Mouse (Mus musculus): ENCODE measurements around the gene Ccnd1. TPM values are rescaled to one million over a fixed set of nuclear protein-coding genes. Genes with fewer than 3 reads are reported as not detected.
A peak's percentile ranks its signal among the peaks of the same experiment; 100 is the strongest.

Ccnd1 gene
- 167 and 169 TPM in 2 replicates for polyA plus RNA-seq (2015; fragmentation: Nextera tagmentation; extraction: Ambion mirVana)

- peaks cover 53% of the 10 kb centered on the region for H3K4me1 ChIP-seq
- H3K9ac ChIP-seq = peak within 1 kb of the TSS; percentile 92
- peak within 1 kb of the TSS; percentile 75 for H3K4me3 ChIP-seq
- H3K27me3 ChIP-seq = no peaks in the 10 kb centered on the region
- H3K36me3 ChIP-seq = peaks cover 28% of the 10 kb centered on the region
- no peaks in the 10 kb centered on the region for H3K9me3 ChIP-seq
- under 1% methylated on average over 39 of the region's 45 CpGs for WGBS
- peak; percentile 51 for ATAC-seq (ENCODE audit: low FRiP score, low read depth)
- H3K4me2 ChIP-seq (replicated peaks) = peak within 1 kb of the TSS; percentile 96
- H3K27ac ChIP-seq = peak within 1 kb of the TSS; percentile 96
Observed at GRCm38 (mm10) chr7:144939344-144940002, at the start of gene Ccnd1. TSS of gene Ccnd1 (minus strand) at chr7:144939925.

- H3K27ac ChIP-seq = no peak overlapping the region
- no peak overlapping the region for H3K4me2 ChIP-seq (replicated peaks)
- H3K4me1 ChIP-seq = no peaks in the 10 kb centered on the region; the same call in 1 of the 2 replicates
- WGBS = 59% methylated on average over 3 of the region's 3 CpGs
- H3K27me3 ChIP-seq = no peaks in the 10 kb centered on the region
- ATAC-seq (ENCODE audit: low FRiP score, low read depth) = no peak
- H3K9ac ChIP-seq = no peak overlapping the region
- H3K36me3 ChIP-seq = no peaks in the 10 kb centered on the region
- no peak overlapping the region for H3K4me3 ChIP-seq
- no peaks in the 10 kb centered on the region for H3K9me3 ChIP-seq
Observed at GRCm38 (mm10) chr7:144988856-144989255, 49.1 kb upstream of the Ccnd1 start.

GRCm38 (mm10) chr7:144985100-144985499 lies 45.4 kb upstream of the Ccnd1 start:
- Histone ChIP-seq H3K9ac (no peak overlapping the region), H3K4me1 (no peaks in the 10 kb centered on the region; the same call in 1 of the 2 replicates), H3K27me3 (no peaks in the 10 kb centered on the region), H3K4me3 (no peak overlapping the region), H3K27ac (no peak overlapping the region), H3K4me2 (replicated peaks) (no peak overlapping the region), H3K36me3 (no peaks in the 10 kb centered on the region), H3K9me3 (no peaks in the 10 kb centered on the region)
- WGBS = 73% methylated on average over 1 of the region's 1 CpGs
- ATAC-seq (ENCODE audit: low FRiP score, low read depth) = no peak

- Histone ChIP-seq H3K27me3 (no peaks in the 10 kb centered on the region), H3K4me3 (no peak overlapping the region), H3K4me1 (no peaks in the 10 kb centered on the region; the same call in 1 of the 2 replicates), H3K4me2 (replicated peaks) (no peak overlapping the region), H3K36me3 (no peaks in the 10 kb centered on the region), H3K27ac (no peak overlapping the region), H3K9me3 (peaks cover 3% of the 10 kb centered on the region; the same call in 1 of the 2 replicates), H3K9ac (no peak overlapping the region)
- WGBS = 86% methylated on average over 6 of the region's 6 CpGs
- no peak for ATAC-seq (ENCODE audit: low FRiP score, low read depth)
Observed at GRCm38 (mm10) chr7:144982358-144983110, 42.8 kb upstream of the Ccnd1 start.

- Histone ChIP-seq H3K4me3 (no peak overlapping the region), H3K4me1 (no peaks in the 10 kb centered on the region; the same call in 1 of the 2 replicates), H3K27me3 (no peaks in the 10 kb centered on the region), H3K9ac (no peak overlapping the region), H3K4me2 (replicated peaks) (no peak overlapping the region), H3K9me3 (peaks cover 3% of the 10 kb centered on the region; the same call in 1 of the 2 replicates), H3K27ac (no peak overlapping the region), H3K36me3 (no peaks in the 10 kb centered on the region)
- no peak for ATAC-seq (ENCODE audit: low FRiP score, low read depth)
- 76% methylated on average over 8 of the region's 8 CpGs for WGBS
Observed at GRCm38 (mm10) chr7:144981426-144982079, 41.8 kb upstream of the Ccnd1 start.

GRCm38 (mm10) chr7:144979814-144980213 lies 40.1 kb upstream of the Ccnd1 start:
- no peak overlapping the region for H3K9ac ChIP-seq
- no peak overlapping the region for H3K27ac ChIP-seq
- no peak overlapping the region for H3K4me3 ChIP-seq
- H3K4me1 ChIP-seq = no peaks in the 10 kb centered on the region
- H3K4me2 ChIP-seq (replicated peaks) = no peak overlapping the region
- 74% methylated on average over 5 of the region's 5 CpGs for WGBS
- H3K27me3 ChIP-seq = no peaks in the 10 kb centered on the region
- peaks cover 3% of the 10 kb centered on the region; the same call in 1 of the 2 replicates for H3K9me3 ChIP-seq
- no peaks in the 10 kb centered on the region for H3K36me3 ChIP-seq
- no peak for ATAC-seq (ENCODE audit: low FRiP score, low read depth)

GRCm38 (mm10) chr7:144977121-144977520 lies 37.4 kb upstream of the Ccnd1 start:
- Histone ChIP-seq H3K9ac (no peak overlapping the region), H3K4me1 (no peaks in the 10 kb centered on the region), H3K4me3 (no peak overlapping the region), H3K36me3 (no peaks in the 10 kb centered on the region), H3K9me3 (peaks cover 3% of the 10 kb centered on the region; the same call in 1 of the 2 replicates), H3K27me3 (no peaks in the 10 kb centered on the region), H3K4me2 (replicated peaks) (no peak overlapping the region), H3K27ac (no peak overlapping the region)
- ATAC-seq (ENCODE audit: low FRiP score, low read depth) = no peak
- 77% methylated on average over 2 of the region's 2 CpGs for WGBS

- H3K4me2 ChIP-seq (replicated peaks) = no peak overlapping the region
Observed at GRCm38 (mm10) chr7:144973461-144973860, 33.7 kb upstream of the Ccnd1 start.

GRCm38 (mm10) chr7:144971769-144972168 lies 32.0 kb upstream of the Ccnd1 start:
- Histone ChIP-seq H3K36me3 (no peaks in the 10 kb centered on the region), H3K9ac (no peak overlapping the region), H3K27me3 (no peaks in the 10 kb centered on the region), H3K4me1 (no peaks in the 10 kb centered on the region; the same call in 1 of the 2 replicates), H3K4me3 (no peak overlapping the region), H3K27ac (no peak overlapping the region), H3K4me2 (replicated peaks) (no peak overlapping the region), H3K9me3 (no peaks in the 10 kb centered on the region)
- ATAC-seq (ENCODE audit: low FRiP score, low read depth) = no peak
- 33% methylated on average over 2 of the region's 2 CpGs for WGBS

More at GRCm38 (mm10) chr7:144973461-144973860, 33.7 kb upstream of the Ccnd1 start:
- H3K4me3 ChIP-seq = no peak overlapping the region
- no peaks in the 10 kb centered on the region; the same call in 1 of the 2 replicates for H3K4me1 ChIP-seq
- ATAC-seq (ENCODE audit: low FRiP score, low read depth) = no peak
- no peak overlapping the region for H3K9ac ChIP-seq
- no peaks in the 10 kb centered on the region for H3K9me3 ChIP-seq
- no peak overlapping the region for H3K27ac ChIP-seq
- H3K27me3 ChIP-seq = no peaks in the 10 kb centered on the region
- WGBS = 68% methylated on average over 8 of the region's 8 CpGs
- H3K36me3 ChIP-seq = no peaks in the 10 kb centered on the region

GRCm38 (mm10) chr7:144970997-144971768 lies 31.5 kb upstream of the Ccnd1 start:
- Histone ChIP-seq H3K27me3 (no peaks in the 10 kb centered on the region), H3K9ac (no peak overlapping the region), H3K27ac (no peak overlapping the region), H3K4me2 (replicated peaks) (no peak overlapping the region), H3K9me3 (no peaks in the 10 kb centered on the region), H3K4me1 (no peaks in the 10 kb centered on the region; the same call in 1 of the 2 replicates), H3K4me3 (no peak overlapping the region), H3K36me3 (no peaks in the 10 kb centered on the region)
- ATAC-seq (ENCODE audit: low FRiP score, low read depth) = no peak
- WGBS = 70% methylated on average over 8 of the region's 8 CpGs

- WGBS = 85% methylated on average over 5 of the region's 5 CpGs
- Histone ChIP-seq H3K9me3 (peaks cover 2% of the 10 kb centered on the region; the same call in 1 of the 2 replicates), H3K4me3 (no peak overlapping the region), H3K27ac (no peak overlapping the region), H3K36me3 (no peaks in the 10 kb centered on the region), H3K4me1 (no peaks in the 10 kb centered on the region; the same call in 1 of the 2 replicates), H3K9ac (no peak overlapping the region), H3K4me2 (replicated peaks) (no peak overlapping the region), H3K27me3 (no peaks in the 10 kb centered on the region)
- no peak for ATAC-seq (ENCODE audit: low FRiP score, low read depth)
Observed at GRCm38 (mm10) chr7:144965893-144966292, 26.2 kb upstream of the Ccnd1 start.
